Mouse (Mus musculus) hindbrain, embryonic 16.5 days (tissue): Measurements from ENCODE around the gene Atp2b4. TPM values are rescaled to one million over a fixed set of nuclear protein-coding genes. Genes with fewer than 3 reads are reported as not detected.
"Not testable (repeated sequence)": the region's sequence is repeated elsewhere in the genome, so short reads cannot be mapped to it uniquely, and the experiment has no call there.

Experiments
- ATAC-seq: fragments of 200-750 bp; cut with Nextera tagmentation; 2 replicates; pipeline ENCODE4 v1.8.0; 2017; ENCODE audit warnings: moderate TSS enrichment, moderate library complexity
- H3K27ac ChIP-seq: fragments of 300-500 bp; sonication (generic); 2 replicates; pipeline ENCODE4 v1.5.1; 2014; ENCODE audit warnings: low read depth, mild to moderate bottlenecking, control low read depth, low read length, moderate library complexity
- H3K27me3 ChIP-seq: fragments of 300-500 bp; sonication (generic); replicated peaks from 2 replicates; pipeline ENCODE4 v1.6.1; 2014; ENCODE audit warnings: low read length; ENCODE audit not compliant: control insufficient read depth, insufficient read depth
- H3K36me3 ChIP-seq: fragments of 300-500 bp; sonication (generic); 2 replicates; pipeline ENCODE4 v1.6.1; 2014; ENCODE audit warnings: mild to moderate bottlenecking, low read length, moderate library complexity, mixed read lengths; ENCODE audit not compliant: control insufficient read depth, insufficient read depth
- H3K4me1 ChIP-seq: fragments of 300-500 bp; sonication (generic); 2 replicates; pipeline ENCODE4 v1.6.1; 2014; ENCODE audit warnings: low read depth, low read length; ENCODE audit not compliant: control insufficient read depth, insufficient read depth
- H3K4me2 ChIP-seq: fragments of 300-500 bp; sonication (generic); 2 replicates; pipeline ENCODE4 v1.6.1; 2014; ENCODE audit warnings: mild to moderate bottlenecking, low read length, control low read depth, moderate library complexity
- H3K4me3 ChIP-seq: fragments of 300-500 bp; sonication (generic); 2 replicates; pipeline ENCODE4 v1.5.1; 2014; ENCODE audit warnings: mild to moderate bottlenecking, low read length, control low read depth, moderate library complexity
- H3K9ac ChIP-seq: fragments of 300-500 bp; sonication (generic); 2 replicates; pipeline ENCODE4 v1.6.1; 2014; ENCODE audit warnings: low read depth, mild to moderate bottlenecking, control low read depth, low read length, moderate library complexity
- H3K9me3 ChIP-seq: fragments of 300-500 bp; sonication (generic); 2 replicates; pipeline ENCODE4 v1.6.1; 2014; ENCODE audit warnings: mild to moderate bottlenecking, low read length, moderate library complexity; ENCODE audit not compliant: control insufficient read depth
- WGBS: fragments of 180-500 bp; shearing (Covaris S2); extraction: QIAGEN DNeasy Blood & Tissue Kit; methylation state at CpG from one replicate; pipeline ENCODE4 v1.1.7; 2014; 5-methylcytosine and 5-hydroxymethylcytosine counted together
- polyA plus RNA-seq: library from polyadenylated mRNA; unstranded; fragments of >200 nt; fragmentation: Nextera tagmentation; extraction: Ambion mirVana; gene quantifications from 2 replicates; pipeline ENCODE4 v1.2.1, GENCODE M21; 2015

The Atp2b4 gene
- polyA plus RNA-seq, 1 experiment from 2014 or later = 14.7 TPM

DNA sequence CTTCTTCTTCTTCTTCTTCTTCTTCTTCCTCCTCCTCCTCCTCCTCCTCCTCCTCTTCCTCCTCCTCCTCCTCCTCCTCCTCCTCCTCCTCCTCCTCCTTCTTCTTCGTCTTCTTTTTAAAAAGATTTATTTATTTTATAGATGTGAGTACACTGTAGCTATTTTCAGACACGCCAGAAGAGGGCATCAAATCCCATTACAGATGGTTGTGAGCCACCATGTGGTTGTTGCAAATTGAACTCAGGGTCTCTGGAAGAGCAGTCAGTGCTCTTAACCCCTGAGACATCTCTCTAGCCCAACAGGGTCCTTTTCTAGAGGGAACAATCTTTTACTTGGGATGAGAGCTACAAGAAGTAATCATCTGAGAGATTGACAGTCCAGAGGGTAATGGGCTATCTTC is 99.0 kb downstream of the Atp2b4 start:
- H3K4me1 ChIP-seq, H3K27me3 ChIP-seq, ATAC-seq, H3K27ac ChIP-seq, H3K9me3 ChIP-seq, H3K4me2 ChIP-seq, H3K36me3 ChIP-seq, H3K9ac ChIP-seq, H3K4me3 ChIP-seq: not testable (repeated sequence)
- WGBS = 10% methylated on average over 2 of the region's 2 CpGs

- ATAC-seq = no peak
- Histone ChIP-seq H3K4me2 (no peak overlapping the region), H3K27ac (no peak overlapping the region), H3K27me3 (no peaks in the 10 kb centered on the region), H3K4me1 (peaks cover 2% of the 10 kb centered on the region; the same call in 1 of the 2 replicates), H3K9me3 (no peaks in the 10 kb centered on the region), H3K36me3 (no peaks in the 10 kb centered on the region), H3K4me3 (no peak overlapping the region), H3K9ac (no peak overlapping the region)
- WGBS = 95% methylated on average over 12 of the region's 12 CpGs
Measured at GRCm38 (mm10) chr1:133697935-133698620, 102.8 kb downstream of the Atp2b4 start.

- no peaks in the 10 kb centered on the region for H3K36me3 ChIP-seq
- no peak overlapping the region for H3K4me2 ChIP-seq
- no peak overlapping the region for H3K27ac ChIP-seq
- H3K27me3 ChIP-seq = no peaks in the 10 kb centered on the region
- H3K9ac ChIP-seq = no peak overlapping the region
- 12% methylated on average over 7 of the region's 7 CpGs for WGBS
- no peak for ATAC-seq
- H3K9me3 ChIP-seq = no peaks in the 10 kb centered on the region
- H3K4me1 ChIP-seq = peaks cover 2% of the 10 kb centered on the region; the same call in 1 of the 2 replicates
- H3K4me3 ChIP-seq = no peak overlapping the region
Measured at GRCm38 (mm10) chr1:133695901-133696300, 104.9 kb downstream of the Atp2b4 start.

DNA sequence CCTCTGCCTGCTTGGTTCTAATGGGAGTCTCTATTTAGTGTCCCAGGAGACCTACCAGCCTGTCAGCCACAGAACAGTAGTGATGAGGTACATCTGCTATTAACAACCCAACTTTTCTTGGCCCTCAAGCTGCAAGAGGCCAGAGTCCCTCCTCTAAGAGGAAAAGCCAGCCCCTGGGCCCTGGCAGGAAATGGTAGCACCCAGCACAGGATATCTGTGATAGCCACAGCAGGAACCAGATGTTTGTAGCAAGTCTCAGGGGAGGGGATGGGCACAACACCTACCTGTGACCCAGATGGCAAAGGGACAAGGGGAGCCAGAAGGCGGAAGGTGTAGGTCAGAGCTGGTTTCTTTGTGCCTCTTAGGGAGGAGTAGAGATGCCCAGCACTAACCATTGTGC is 106.0 kb downstream of the Atp2b4 start:
- Histone ChIP-seq H3K4me2 (no peak overlapping the region), H3K4me1 (peaks cover 2% of the 10 kb centered on the region; the same call in 1 of the 2 replicates), H3K4me3 (no peak overlapping the region), H3K27me3 (no peaks in the 10 kb centered on the region), H3K27ac (no peak overlapping the region), H3K9ac (no peak overlapping the region), H3K36me3 (no peaks in the 10 kb centered on the region), H3K9me3 (no peaks in the 10 kb centered on the region)
- 100% methylated on average over 1 of the region's 1 CpGs for WGBS
- no peak for ATAC-seq

DNA sequence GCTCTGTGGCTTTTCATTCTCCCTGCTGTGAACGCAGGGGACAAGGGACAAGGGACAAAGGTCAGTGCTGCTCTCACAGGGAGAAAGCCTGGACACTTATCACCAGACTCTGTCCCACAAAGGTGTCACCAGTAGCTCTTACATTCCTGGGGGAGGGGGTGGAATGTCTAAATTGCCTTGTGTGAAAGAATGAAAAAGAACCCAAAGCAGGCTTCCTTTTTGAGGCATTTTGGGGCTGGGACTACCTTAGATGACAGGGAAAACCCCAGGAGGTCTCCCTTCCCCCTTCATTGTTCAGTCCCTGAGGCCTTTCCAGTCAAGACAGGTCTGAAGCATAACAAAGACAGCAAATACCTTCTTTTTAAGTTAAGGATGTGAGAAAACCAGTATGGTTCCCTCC is 106.5 kb downstream of the Atp2b4 start:
- WGBS = 5% methylated on average over 1 of the region's 1 CpGs
- Histone ChIP-seq H3K27ac (no peak overlapping the region), H3K9me3 (no peaks in the 10 kb centered on the region), H3K4me3 (no peak overlapping the region), H3K4me1 (peaks cover 2% of the 10 kb centered on the region; the same call in 1 of the 2 replicates), H3K27me3 (no peaks in the 10 kb centered on the region), H3K9ac (no peak overlapping the region), H3K36me3 (no peaks in the 10 kb centered on the region), H3K4me2 (no peak overlapping the region)
- ATAC-seq = no peak

DNA sequence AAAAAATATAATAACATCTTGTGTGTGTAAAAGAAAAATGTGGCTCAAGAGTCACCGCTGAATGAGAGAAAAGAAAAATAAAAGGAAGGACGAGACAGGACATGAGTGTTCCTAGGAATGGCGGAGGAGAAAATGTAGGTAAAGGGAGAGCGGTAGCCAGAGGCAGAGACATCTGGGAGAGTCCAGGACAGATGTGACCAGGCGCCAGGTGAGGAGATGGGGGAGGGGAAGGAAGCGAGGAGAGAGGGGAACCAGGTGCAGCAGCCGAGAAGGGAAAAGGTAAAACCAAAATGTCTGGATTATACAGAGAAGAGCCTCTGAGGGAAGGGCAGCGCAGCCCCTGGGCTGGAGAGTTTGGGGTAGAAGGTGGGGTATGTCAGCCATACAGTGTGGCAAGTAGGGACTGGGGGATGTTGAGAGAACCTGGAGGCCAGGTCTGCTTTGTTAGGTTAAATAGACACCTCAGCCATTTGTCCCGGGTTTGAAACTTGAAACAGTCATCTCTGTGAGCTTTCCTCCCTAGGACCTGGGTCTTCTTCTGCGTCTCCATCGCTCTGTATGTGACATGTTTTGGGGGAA is 107.2 kb downstream of the Atp2b4 start:
- WGBS = 73% methylated on average over 11 of the region's 11 CpGs
- H3K27ac ChIP-seq = no peak overlapping the region
- no peaks in the 10 kb centered on the region for H3K36me3 ChIP-seq
- peaks cover 2% of the 10 kb centered on the region; the same call in 1 of the 2 replicates for H3K4me1 ChIP-seq
- no peak overlapping the region for H3K4me3 ChIP-seq
- no peak for ATAC-seq
- no peak overlapping the region for H3K9ac ChIP-seq
- H3K27me3 ChIP-seq = no peaks in the 10 kb centered on the region
- no peak overlapping the region for H3K4me2 ChIP-seq
- no peaks in the 10 kb centered on the region for H3K9me3 ChIP-seq

DNA sequence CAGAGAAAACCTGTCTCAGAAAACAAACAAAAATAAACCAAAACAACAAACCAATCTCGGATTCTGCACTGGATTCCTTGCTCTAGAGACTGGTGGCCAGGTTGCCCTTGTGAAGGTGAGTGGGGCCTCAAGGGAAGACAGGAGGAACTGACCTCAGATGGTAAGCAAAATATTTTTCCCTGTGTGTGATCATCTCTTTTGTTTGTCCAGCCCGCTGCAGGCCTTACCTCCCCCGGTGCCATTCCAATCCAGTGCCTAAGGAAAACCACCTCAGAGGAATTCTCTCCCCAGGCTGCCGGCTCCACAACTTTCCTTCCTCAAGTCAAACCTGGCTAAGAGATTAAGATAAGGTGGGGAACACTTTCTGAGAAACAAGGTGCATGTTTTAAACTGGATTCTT is 108.6 kb downstream of the Atp2b4 start:
- no peak overlapping the region for H3K27ac ChIP-seq
- H3K9ac ChIP-seq = no peak overlapping the region
- peaks cover 2% of the 10 kb centered on the region; the same call in 1 of the 2 replicates for H3K4me1 ChIP-seq
- no peaks in the 10 kb centered on the region for H3K36me3 ChIP-seq
- H3K4me2 ChIP-seq = no peak overlapping the region
- ATAC-seq = no peak
- 51% methylated on average over 4 of the region's 4 CpGs for WGBS
- H3K4me3 ChIP-seq = no peak overlapping the region
- no peaks in the 10 kb centered on the region for H3K9me3 ChIP-seq
- no peaks in the 10 kb centered on the region for H3K27me3 ChIP-seq

DNA sequence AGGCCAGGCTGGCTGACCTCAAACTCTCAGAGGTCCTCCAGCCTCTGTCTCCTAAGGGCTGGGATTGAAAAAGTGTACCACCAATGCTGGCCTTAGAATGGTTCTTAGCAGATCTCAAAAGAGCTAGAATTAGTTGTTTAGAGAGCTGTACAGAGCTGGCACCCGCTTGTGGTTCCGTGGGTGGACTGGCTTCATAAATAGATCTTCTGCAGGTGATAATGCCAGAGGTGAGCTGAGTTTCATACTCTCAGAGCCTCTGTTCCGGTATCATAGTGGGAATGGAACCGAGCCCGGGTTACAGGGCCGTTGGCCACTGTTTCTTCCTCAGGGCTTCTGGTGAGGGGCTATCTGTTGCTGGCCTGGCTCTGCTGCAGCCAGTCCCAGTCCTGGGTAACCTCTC is 109.8 kb downstream of the Atp2b4 start:
- Histone ChIP-seq H3K4me3 (no peak overlapping the region), H3K27me3 (no peaks in the 10 kb centered on the region), H3K36me3 (no peaks in the 10 kb centered on the region), H3K27ac (no peak overlapping the region), H3K9ac (no peak overlapping the region), H3K9me3 (no peaks in the 10 kb centered on the region), H3K4me2 (no peak overlapping the region), H3K4me1 (peaks cover 2% of the 10 kb centered on the region; the same call in 1 of the 2 replicates)
- no peak for ATAC-seq
- WGBS = 98% methylated on average over 6 of the region's 6 CpGs

DNA sequence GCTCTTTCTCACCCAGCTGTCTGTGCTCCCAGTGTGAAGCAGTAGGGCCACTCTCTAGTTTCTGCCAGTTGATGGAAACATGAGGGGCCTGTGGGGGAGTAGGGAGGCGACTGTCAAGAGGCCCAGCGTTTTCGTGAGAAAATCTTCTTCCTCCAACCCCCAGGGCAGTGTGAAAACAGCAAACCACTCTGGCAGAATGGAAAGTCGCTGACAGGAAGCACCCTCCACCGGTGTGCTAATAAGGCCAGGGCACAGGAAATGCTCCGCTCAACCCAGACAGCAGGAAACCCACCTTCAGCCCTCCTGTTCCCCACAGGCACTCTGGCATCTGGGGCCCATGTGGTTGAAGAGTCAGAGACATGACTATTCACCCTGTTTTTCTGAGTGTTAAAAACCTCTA is 110.9 kb downstream of the Atp2b4 start, which contains the start of gene Lax1:
Lax1 (minus strand) TSS at position 212 of the 400 bp plus-strand sequence.
- Histone ChIP-seq H3K4me3 (no peak within 1 kb of the TSS), H3K9ac (no peak within 1 kb of the TSS), H3K9me3 (no peaks in the 10 kb centered on the region), H3K36me3 (no peaks in the 10 kb centered on the region), H3K27me3 (no peaks in the 10 kb centered on the region), H3K4me1 (no peaks in the 10 kb centered on the region), H3K4me2 (no peak within 1 kb of the TSS), H3K27ac (no peak within 1 kb of the TSS)
- no peak for ATAC-seq
- WGBS = 59% methylated on average over 6 of the region's 6 CpGs
